18 mouse cellular contexts compared by ENCODE assay signal in the genomic region with DNA sequence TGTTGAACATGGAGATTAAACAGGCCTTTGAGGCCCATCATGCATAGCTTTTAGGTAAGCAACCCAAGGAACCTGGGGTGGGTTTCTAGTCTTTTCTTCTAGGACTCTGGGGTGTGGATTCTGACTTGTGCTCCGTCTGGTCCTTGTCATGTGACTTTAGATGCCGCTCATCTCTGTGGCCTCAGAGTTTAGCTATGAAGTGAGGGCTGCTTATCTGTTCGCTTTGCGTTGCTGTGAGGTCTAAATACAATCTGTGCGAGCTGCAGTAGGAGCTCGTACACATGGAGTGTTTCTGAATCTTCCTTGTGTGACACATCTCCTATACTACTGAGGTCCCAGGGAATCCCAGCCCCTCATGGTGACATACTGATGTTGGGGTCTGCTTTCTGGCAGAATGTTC.
"Had no signal": no experiment of that assay in that cellular context is flagged by ENCODE, and none has a peak within 500 bp of the region (broad histone marks: within the 10 kb centered on the region; RNA-seq: fewer than 3 reads in every experiment).

No protein-coding gene starts in this region.

- H3K4me1 ChIP-seq: heart, embryonic 10.5 days; heart, embryonic 12.5 days; heart, embryonic 13.5 days; hindbrain, embryonic 10.5 days; hindbrain, embryonic 12.5 days; hindbrain, embryonic 13.5 days; hindbrain, embryonic 15.5 days; intestine, embryonic 15.5 days; kidney, embryonic 15.5 days had no signal

- H3K4me3 ChIP-seq: heart, embryonic 10.5 days; heart, embryonic 12.5 days; heart, embryonic 13.5 days; heart, embryonic 15.5 days; hindbrain, embryonic 10.5 days; hindbrain, embryonic 12.5 days; hindbrain, embryonic 13.5 days; hindbrain, embryonic 15.5 days; intestine, embryonic 15.5 days; kidney, embryonic 15.5 days; layer of hippocampus, adult 2 months had no signal

- H3K27me3 ChIP-seq: heart, embryonic 12.5 days; heart, embryonic 13.5 days; heart, embryonic 15.5 days; hindbrain, embryonic 12.5 days; hindbrain, embryonic 13.5 days; hindbrain, embryonic 15.5 days; intestine, embryonic 15.5 days; kidney, embryonic 15.5 days had no signal

- ATAC-seq: hindbrain, embryonic 16.5 days; hindbrain, postnatal 0 days; inflammation-experienced regulatory T-cells, adult 6 months; intestine, embryonic 15.5 days; intestine, postnatal 0 days had no signal

- H3K9me3 ChIP-seq: heart, embryonic 10.5 days; heart, embryonic 12.5 days; heart, embryonic 13.5 days; heart, embryonic 15.5 days; hindbrain, embryonic 10.5 days; hindbrain, embryonic 12.5 days; hindbrain, embryonic 13.5 days; hindbrain, embryonic 15.5 days; intestine, embryonic 15.5 days; kidney, embryonic 15.5 days had no signal

- H3K4me2 ChIP-seq: heart, embryonic 11.5 days; heart, embryonic 12.5 days; heart, embryonic 13.5 days; heart, embryonic 15.5 days; hindbrain, embryonic 12.5 days; hindbrain, embryonic 13.5 days; hindbrain, embryonic 14.5 days; hindbrain, embryonic 15.5 days; intestine, embryonic 15.5 days; kidney, embryonic 15.5 days had no signal

- H3K9ac ChIP-seq: heart, embryonic 12.5 days; heart, embryonic 13.5 days; heart, embryonic 15.5 days; hindbrain, embryonic 12.5 days; hindbrain, embryonic 13.5 days; hindbrain, embryonic 14.5 days; hindbrain, embryonic 15.5 days; intestine, embryonic 15.5 days; kidney, embryonic 15.5 days had no signal

- H3K36me3 ChIP-seq: heart, embryonic 10.5 days; heart, embryonic 12.5 days; heart, embryonic 13.5 days; heart, embryonic 15.5 days; hindbrain, embryonic 10.5 days; hindbrain, embryonic 12.5 days; hindbrain, embryonic 13.5 days; hindbrain, embryonic 15.5 days; intestine, embryonic 15.5 days; kidney, embryonic 15.5 days had no signal

- H3K27ac ChIP-seq: heart, embryonic 10.5 days; heart, embryonic 13.5 days; heart, embryonic 15.5 days; hindbrain, embryonic 10.5 days; hindbrain, embryonic 12.5 days; hindbrain, embryonic 13.5 days; hindbrain, embryonic 14.5 days; hindbrain, embryonic 15.5 days; hindbrain, postnatal 0 days; intestine, embryonic 15.5 days; kidney, embryonic 15.5 days; kidney, postnatal 0 days; layer of hippocampus, adult 2 months had no signal
